Mouse (Mus musculus): ENCODE measurements around the gene Hmga1b. TPM values are rescaled to one million over a fixed set of nuclear protein-coding genes. Genes with fewer than 3 reads are reported as not detected.
"Not testable (repeated sequence)": the region's sequence is repeated elsewhere in the genome, so short reads cannot be mapped to it uniquely, and the experiment has no call there.

Hmga1b gene
- 15.5 and 52.5 TPM in 2 replicates for polyA plus RNA-seq (2011; ENCODE audit: insufficient read depth, insufficient read length, low replicate concordance, missing spikeins)

DNA sequence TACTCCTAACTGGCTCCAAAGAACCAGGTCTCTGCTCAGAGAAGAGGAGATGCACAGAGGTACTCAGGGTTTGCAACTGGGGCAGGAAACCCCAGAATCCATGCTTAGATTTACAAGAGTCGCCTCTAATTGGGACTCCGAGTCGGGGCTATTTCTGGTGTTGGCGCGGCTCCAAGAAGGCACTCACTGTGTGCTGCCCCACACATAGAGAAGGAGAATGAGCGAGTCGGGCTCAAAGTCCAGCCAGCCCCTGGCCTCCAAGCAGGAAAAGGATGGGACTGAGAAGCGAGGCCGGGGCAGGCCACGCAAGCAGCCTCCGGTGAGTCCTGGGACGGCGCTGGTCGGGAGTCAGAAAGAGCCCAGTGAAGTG lies at the start of gene Hmga1b:
Hmga1b (plus strand) TSS at position 123 of the 370 bp plus-strand sequence.
- H3K4me1 ChIP-seq (ENCODE audit: control insufficient read depth, insufficient read depth, low read length); H3K27ac ChIP-seq (ENCODE audit: control insufficient read depth, insufficient read depth, low read depth, low read length, poor library complexity); H3K4me3 ChIP-seq (replicated peaks; ENCODE audit: control insufficient read depth, low read depth, low read length): not testable (repeated sequence)
- 23% methylated on average over 14 of the region's 14 CpGs for WGBS

- peak within 1 kb of the TSS; percentile 91 for H3K4me3 ChIP-seq (replicated peaks; ENCODE audit: control insufficient read depth, low read depth, low read length)
- TF ChIP-seq CTCF (IDR thresholded peaks at IDR 0.05; ENCODE audit: control insufficient read depth, insufficient read depth, low read length), result no peak
- TF ChIP-seq POLR2A (IDR thresholded peaks at IDR 0.05; ENCODE audit: borderline replicate concordance, control insufficient read depth, low read depth, low read length), result peak; percentile 69; the same call in 1 of the 2 replicates
Measured at GRCm38 (mm10) chr11:120713580-120714518, 48.7 kb upstream of the Hmga1b start, which contains the start of the genes Cenpx and Lrrc45. Gene Cenpx (minus strand): TSS chr11:120713738. Gene Lrrc45 (plus strand): TSS chr11:120713925.

GRCm38 (mm10) chr11:120714546-120714945 lies 48.0 kb upstream of the Hmga1b start:
- Histone ChIP-seq H3K27ac (ENCODE audit: control insufficient read depth, insufficient read depth, low read depth, low read length, poor library complexity) (no peak overlapping the region), H3K4me3 (replicated peaks; ENCODE audit: control insufficient read depth, low read depth, low read length) (peak overlapping the region; percentile 85), H3K4me1 (ENCODE audit: control insufficient read depth, insufficient read depth, low read length) (no peaks in the 10 kb centered on the region; the same call in 1 of the 2 replicates)
- WGBS, result 45% methylated on average over 10 of the region's 10 CpGs
- TF ChIP-seq POLR2A (IDR thresholded peaks at IDR 0.05; ENCODE audit: borderline replicate concordance, control insufficient read depth, low read depth, low read length) (no peak), CTCF (IDR thresholded peaks at IDR 0.05; ENCODE audit: control insufficient read depth, insufficient read depth, low read length) (no peak)

More at GRCm38 (mm10) chr11:120713580-120714518, 48.7 kb upstream of the Hmga1b start, which contains the start of the genes Cenpx and Lrrc45:
- Histone ChIP-seq H3K27ac (ENCODE audit: control insufficient read depth, insufficient read depth, low read depth, low read length, poor library complexity) (peak within 1 kb of the TSS; percentile 38), H3K4me1 (ENCODE audit: control insufficient read depth, insufficient read depth, low read length) (no peaks in the 10 kb centered on the region; the same call in 1 of the 2 replicates)
- WGBS, result 1% methylated on average over 53 of the region's 53 CpGs

DNA sequence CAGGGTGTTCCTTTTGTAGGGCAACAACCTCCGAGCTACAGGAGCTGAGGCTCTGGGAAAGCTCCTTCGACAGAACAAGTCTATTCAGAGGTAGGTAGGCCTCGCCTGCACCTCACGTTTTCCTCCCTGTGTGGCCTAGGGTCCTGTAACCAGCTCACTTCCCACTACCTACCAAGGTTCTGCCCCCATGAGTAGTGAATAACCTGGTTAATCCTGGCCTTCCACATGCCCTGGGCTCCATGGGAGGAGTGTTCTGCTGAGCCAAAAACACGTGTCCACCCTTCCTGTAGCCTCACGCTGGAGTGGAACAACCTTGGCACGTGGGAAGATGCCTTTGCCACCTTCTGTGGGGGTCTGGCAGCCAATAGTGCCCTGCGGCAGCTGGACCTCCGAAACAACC lies 47.5 kb upstream of the Hmga1b start:
- Histone ChIP-seq H3K27ac (ENCODE audit: control insufficient read depth, insufficient read depth, low read depth, low read length, poor library complexity) (no peak overlapping the region), H3K4me3 (replicated peaks; ENCODE audit: control insufficient read depth, low read depth, low read length) (no peak overlapping the region), H3K4me1 (ENCODE audit: control insufficient read depth, insufficient read depth, low read length) (no peaks in the 10 kb centered on the region; the same call in 1 of the 2 replicates)
- no peak for TF ChIP-seq POLR2A (IDR thresholded peaks at IDR 0.05; ENCODE audit: borderline replicate concordance, control insufficient read depth, low read depth, low read length)
- no peak for TF ChIP-seq CTCF (IDR thresholded peaks at IDR 0.05; ENCODE audit: control insufficient read depth, insufficient read depth, low read length)
- WGBS, result 85% methylated on average over 9 of the region's 9 CpGs

GRCm38 (mm10) chr11:120719242-120719641 lies 43.4 kb upstream of the Hmga1b start:
- 84% methylated on average over 9 of the region's 9 CpGs for WGBS
- TF ChIP-seq CTCF (IDR thresholded peaks at IDR 0.05; ENCODE audit: control insufficient read depth, insufficient read depth, low read length) (no peak), POLR2A (IDR thresholded peaks at IDR 0.05; ENCODE audit: borderline replicate concordance, control insufficient read depth, low read depth, low read length) (no peak)
- Histone ChIP-seq H3K4me1 (ENCODE audit: control insufficient read depth, insufficient read depth, low read length) (no peaks in the 10 kb centered on the region), H3K4me3 (replicated peaks; ENCODE audit: control insufficient read depth, low read depth, low read length) (no peak overlapping the region), H3K27ac (ENCODE audit: control insufficient read depth, insufficient read depth, low read depth, low read length, poor library complexity) (no peak overlapping the region)

DNA sequence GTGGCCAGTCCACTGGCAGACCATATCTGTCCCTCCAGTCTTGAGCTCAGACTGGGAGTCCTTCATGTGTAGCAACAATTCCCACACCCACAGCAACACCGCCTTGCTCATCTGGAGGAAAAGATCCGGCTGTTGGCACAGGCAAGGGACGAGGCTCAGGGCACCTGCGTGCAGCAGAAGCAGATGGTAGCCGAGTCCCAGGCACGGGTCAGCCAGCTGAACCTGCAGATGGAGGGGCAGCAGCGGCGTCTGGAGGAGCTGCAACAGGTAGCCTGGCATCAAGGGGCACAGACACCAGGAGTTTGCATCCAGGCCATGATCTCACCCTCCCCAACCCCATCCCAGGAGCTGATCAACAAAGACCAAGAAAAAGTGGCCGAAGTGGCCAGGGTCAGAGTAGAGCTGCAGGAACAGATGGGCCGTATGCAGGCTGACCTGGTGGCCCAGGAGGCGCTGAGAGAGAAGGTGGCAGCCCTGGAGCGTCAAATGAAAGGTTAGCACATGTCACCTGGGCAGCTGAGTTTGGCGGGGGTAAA lies 42.7 kb upstream of the Hmga1b start:
- 89% methylated on average over 13 of the region's 13 CpGs for WGBS
- Histone ChIP-seq H3K27ac (ENCODE audit: control insufficient read depth, insufficient read depth, low read depth, low read length, poor library complexity) (no peak overlapping the region), H3K4me1 (ENCODE audit: control insufficient read depth, insufficient read depth, low read length) (no peaks in the 10 kb centered on the region), H3K4me3 (replicated peaks; ENCODE audit: control insufficient read depth, low read depth, low read length) (no peak overlapping the region)
- no peak for TF ChIP-seq CTCF (IDR thresholded peaks at IDR 0.05; ENCODE audit: control insufficient read depth, insufficient read depth, low read length)
- TF ChIP-seq POLR2A (IDR thresholded peaks at IDR 0.05; ENCODE audit: borderline replicate concordance, control insufficient read depth, low read depth, low read length), result no peak

DNA sequence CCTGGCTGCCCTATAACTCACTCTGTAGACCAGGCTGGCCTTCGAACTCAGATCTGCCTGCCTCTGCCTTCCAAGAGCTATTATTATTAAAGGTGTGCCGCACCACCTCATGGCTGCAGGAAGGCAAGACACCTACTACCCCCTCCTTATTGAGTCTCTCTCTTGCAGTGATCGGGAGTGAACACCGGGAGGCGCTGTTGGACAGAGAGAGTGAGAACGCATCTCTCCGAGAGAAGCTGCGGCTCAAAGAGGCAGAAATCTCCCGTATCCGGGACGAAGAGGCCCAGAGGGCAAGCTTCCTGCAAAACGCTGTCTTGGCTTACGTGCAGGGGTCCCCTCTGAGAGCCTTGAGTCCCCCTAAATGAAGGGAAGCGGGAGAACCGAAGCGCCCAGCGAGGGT lies 42.1 kb upstream of the Hmga1b start:
- no peak overlapping the region for H3K27ac ChIP-seq (ENCODE audit: control insufficient read depth, insufficient read depth, low read depth, low read length, poor library complexity)
- WGBS, result 7% methylated on average over 17 of the region's 17 CpGs
- no peaks in the 10 kb centered on the region for H3K4me1 ChIP-seq (ENCODE audit: control insufficient read depth, insufficient read depth, low read length)
- no peak overlapping the region for H3K4me3 ChIP-seq (replicated peaks; ENCODE audit: control insufficient read depth, low read depth, low read length)
- TF ChIP-seq POLR2A (IDR thresholded peaks at IDR 0.05; ENCODE audit: borderline replicate concordance, control insufficient read depth, low read depth, low read length) (no peak), CTCF (IDR thresholded peaks at IDR 0.05; ENCODE audit: control insufficient read depth, insufficient read depth, low read length) (peak; percentile 97)
